ENCODE assay signal across 9 mouse cellular contexts in the genomic region with DNA sequence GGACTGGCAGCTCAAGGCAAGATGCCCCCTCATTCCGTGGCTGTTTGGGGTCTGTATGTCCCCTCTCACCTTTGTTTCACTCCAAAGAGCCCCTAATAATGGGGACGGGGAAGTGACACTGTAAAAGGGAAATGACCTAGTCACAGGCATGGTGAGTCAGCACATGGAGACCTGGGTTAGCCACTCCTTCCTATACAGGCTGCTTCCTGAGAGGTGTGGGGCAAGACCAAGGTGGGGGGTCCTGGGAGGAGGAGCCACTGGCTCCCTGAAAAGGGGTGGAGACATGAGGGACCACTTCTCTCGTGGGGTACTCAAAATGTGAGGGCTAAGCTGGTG. TPM values are rescaled to one million over a fixed set of nuclear protein-coding genes. Genes with fewer than 3 reads are reported as not detected.
A peak's percentile ranks its signal among the peaks of the same experiment; 100 is the strongest.
DNase-seq lines count a peak whose midpoint lies in the region; ATAC-seq and TF ChIP-seq lines count a peak whose summit lies in the region.
"Had no signal": no experiment of that assay in that cellular context is flagged by ENCODE, and none has a peak within 500 bp of the region (broad histone marks: within the 10 kb centered on the region; RNA-seq: fewer than 3 reads in every experiment).

No protein-coding gene starts in this region.

- DNase-seq in heart, adult 11 months: no peak
- DNase-seq in Patski (ENCODE audit: low read depth, low spot score): no peak
- no peak for DNase-seq in spleen, adult 18-20 months
- no peak for DNase-seq in gastrocnemius, postnatal 10 days
- DNase-seq in frontal cortex, postnatal 36 days (ENCODE audit: low spot score in 2 of 2): no peak

- in situ Hi-C loops in Patski (cut with MboI; ENCODE audit: low pct_unique_long_range_greater_than_20kb): loop anchor here (5.0 kb wide), 1 partner anchor 33 kb away; no protein-coding TSS in a partner anchor

- H3K9ac ChIP-seq in heart, embryonic 12.5 days: peak overlapping the region; percentile 63
- no peak overlapping the region for H3K9ac ChIP-seq in hindbrain, embryonic 15.5 days
- H3K9ac ChIP-seq in midbrain, embryonic 13.5 days (replicated peaks): peak overlapping the region; percentile 5; the same call in 1 of the 2 replicates

- peaks cover 10% of the 10 kb centered on the region for H3K27me3 ChIP-seq in heart, embryonic 12.5 days (replicated peaks)
- no peaks in the 10 kb centered on the region for H3K27me3 ChIP-seq in Patski
- H3K27me3 ChIP-seq in hindbrain, embryonic 15.5 days: no peaks in the 10 kb centered on the region
- no peaks in the 10 kb centered on the region; the same call in 1 of the 2 replicates for H3K27me3 ChIP-seq in midbrain, embryonic 13.5 days

- H3K4me3 ChIP-seq in heart, embryonic 12.5 days: peak overlapping the region; percentile 20
- no peak overlapping the region for H3K4me3 ChIP-seq in hindbrain, embryonic 15.5 days
- H3K4me3 ChIP-seq in midbrain, embryonic 13.5 days (replicated peaks): no peak overlapping the region
- H3K4me3 ChIP-seq: erythroblast, embryonic 14.5 days had no signal

- H3K9me3 ChIP-seq in heart, embryonic 12.5 days (replicated peaks): no peaks in the 10 kb centered on the region
- no peaks in the 10 kb centered on the region for H3K9me3 ChIP-seq in hindbrain, embryonic 15.5 days
- H3K9me3 ChIP-seq in midbrain, embryonic 13.5 days: no peaks in the 10 kb centered on the region

- peak; percentile 44 for ATAC-seq in heart, embryonic 12.5 days (ENCODE audit: insufficient number of reproducible peaks, low FRiP score)
- ATAC-seq in Patski: peak; percentile 26
- no peak for ATAC-seq in hindbrain, embryonic 15.5 days (ENCODE audit: low FRiP score, low read depth)
- ATAC-seq in midbrain, embryonic 13.5 days: no peak

- H3K4me1 ChIP-seq in heart, embryonic 12.5 days (replicated peaks): peaks cover 38% of the 10 kb centered on the region
- peaks cover 30% of the 10 kb centered on the region for H3K4me1 ChIP-seq in hindbrain, embryonic 15.5 days (replicated peaks)
- peaks cover 31% of the 10 kb centered on the region for H3K4me1 ChIP-seq in midbrain, embryonic 13.5 days (replicated peaks)

- no peak for TF ChIP-seq CTCF in Patski (IDR thresholded peaks at IDR 0.05)

- H3K27ac ChIP-seq in heart, embryonic 12.5 days (ENCODE audit: poor library complexity, severe bottlenecking): peak overlapping the region; percentile 98
- peak overlapping the region; percentile 47; the same call in 1 of the 2 replicates for H3K27ac ChIP-seq in hindbrain, embryonic 15.5 days (replicated peaks)
- H3K27ac ChIP-seq in midbrain, embryonic 13.5 days: peak overlapping the region; percentile 80

- CTCF ChIA-PET in Patski (lab: Charles Lee): no interaction called here

- 21% methylated on average over 3 of the region's 3 CpGs for WGBS in heart, embryonic 12.5 days
- 38% methylated on average over 3 of the region's 3 CpGs for WGBS in hindbrain, embryonic 15.5 days
- 33% methylated on average over 3 of the region's 3 CpGs for WGBS in midbrain, embryonic 13.5 days

- peaks cover 52% of the 10 kb centered on the region for H3K36me3 ChIP-seq in heart, embryonic 12.5 days
- H3K36me3 ChIP-seq in hindbrain, embryonic 15.5 days: peaks cover 22% of the 10 kb centered on the region
- peaks cover 50% of the 10 kb centered on the region for H3K36me3 ChIP-seq in midbrain, embryonic 13.5 days

- POLR2A ChIA-PET in Patski (lab: Charles Lee): interaction anchor here (0.5 kb wide), 1 partner anchor 15 kb away, joined by 3 read pairs; no protein-coding TSS in a partner anchor

- H3K4me2 ChIP-seq in heart, embryonic 12.5 days: peak overlapping the region; percentile 86
- H3K4me2 ChIP-seq in hindbrain, embryonic 15.5 days: no peak overlapping the region; the same call in 1 of the 2 replicates
- peak overlapping the region; percentile 95 for H3K4me2 ChIP-seq in midbrain, embryonic 13.5 days (replicated peaks)

RNA-seq across cellular contexts. Expression of gene Pdlim7, which starts 3.2 kb away (rescaled TPM):
- 427 and 428 TPM in 2 replicates for polyA plus RNA-seq in heart, embryonic 12.5 days (2016; fragmentation: Nextera tagmentation; extraction: Ambion mirVana)
- 129 TPM for polyA plus RNA-seq in Patski (2021)
- 158 and 171 TPM in 2 replicates for polyA plus RNA-seq in hindbrain, embryonic 15.5 days (2015; fragmentation: Nextera tagmentation; extraction: Ambion mirVana)
- polyA plus RNA-seq in midbrain, embryonic 13.5 days (2015; fragmentation: Nextera tagmentation; extraction: Ambion mirVana): 145 and 159 TPM in 2 replicates
- 100 to 1,000 TPM; 458 to 513 TPM for total RNA-seq in gastrocnemius, postnatal 10 days (2021)

RNA-seq across cellular contexts. Expression of gene Dok3, which starts 18.8 kb away (rescaled TPM):
- 1.4 and 1.7 TPM in 2 replicates for polyA plus RNA-seq in heart, embryonic 12.5 days (2016; fragmentation: Nextera tagmentation; extraction: Ambion mirVana)
- polyA plus RNA-seq in Patski (2021): 1.5 TPM
- polyA plus RNA-seq in hindbrain, embryonic 15.5 days (2015; fragmentation: Nextera tagmentation; extraction: Ambion mirVana): 5.2 and 5.3 TPM in 2 replicates
- polyA plus RNA-seq in midbrain, embryonic 13.5 days (2015; fragmentation: Nextera tagmentation; extraction: Ambion mirVana): 4.3 and 4.7 TPM in 2 replicates
- total RNA-seq in gastrocnemius, postnatal 10 days (2021): 1 to 10 TPM; 2.0 to 4.0 TPM

RNA-seq across cellular contexts. Expression of gene Dbn1, which starts 22.4 kb away (rescaled TPM):
- 101 TPM in 2 replicates for polyA plus RNA-seq in heart, embryonic 12.5 days (2016; fragmentation: Nextera tagmentation; extraction: Ambion mirVana)
- polyA plus RNA-seq in Patski (2021): 158 TPM
- 498 and 572 TPM in 2 replicates for polyA plus RNA-seq in hindbrain, embryonic 15.5 days (2015; fragmentation: Nextera tagmentation; extraction: Ambion mirVana)
- polyA plus RNA-seq in midbrain, embryonic 13.5 days (2015; fragmentation: Nextera tagmentation; extraction: Ambion mirVana): 655 and 674 TPM in 2 replicates
- 10 to 100 TPM; 52.6 to 71.2 TPM for total RNA-seq in gastrocnemius, postnatal 10 days (2021)

RNA-seq across cellular contexts. Expression of gene Ddx41, which starts 26.2 kb away (rescaled TPM):
- 30.8 and 34.8 TPM in 2 replicates for polyA plus RNA-seq in heart, embryonic 12.5 days (2016; fragmentation: Nextera tagmentation; extraction: Ambion mirVana)
- 73.0 TPM for polyA plus RNA-seq in Patski (2021)
- 54.5 and 58.8 TPM in 2 replicates for polyA plus RNA-seq in hindbrain, embryonic 15.5 days (2015; fragmentation: Nextera tagmentation; extraction: Ambion mirVana)
- 60.2 and 66.6 TPM in 2 replicates for polyA plus RNA-seq in midbrain, embryonic 13.5 days (2015; fragmentation: Nextera tagmentation; extraction: Ambion mirVana)
- total RNA-seq in gastrocnemius, postnatal 10 days (2021): 10 to 100 TPM; 12.7 to 13.7 TPM

RNA-seq across cellular contexts. Expression of gene Prr7, which starts 46.2 kb away (rescaled TPM):
- 0.41 TPM in 1 of 2 replicates, not detected in the other for polyA plus RNA-seq in heart, embryonic 12.5 days (2016; fragmentation: Nextera tagmentation; extraction: Ambion mirVana)
- 11.7 TPM for polyA plus RNA-seq in Patski (2021)
- 4.6 and 5.1 TPM in 2 replicates for polyA plus RNA-seq in hindbrain, embryonic 15.5 days (2015; fragmentation: Nextera tagmentation; extraction: Ambion mirVana)
- 2.3 and 2.8 TPM in 2 replicates for polyA plus RNA-seq in midbrain, embryonic 13.5 days (2015; fragmentation: Nextera tagmentation; extraction: Ambion mirVana)
- total RNA-seq in gastrocnemius, postnatal 10 days (2021): 1 to 10 TPM; 2.1 to 2.5 TPM

Comparison
In these comparisons a context has a peak if more than half of its experiments do, and no peak if none do; other contexts are left out.
1. ATAC-seq: peak in heart, embryonic 12.5 days (single experiment) and Patski (single experiment); none in hindbrain, embryonic 15.5 days (single experiment) and midbrain, embryonic 13.5 days (single experiment).
2. H3K27ac ChIP-seq: peak in every context shown above with its lines; median percentile 98 in heart, embryonic 12.5 days; 80 in midbrain, embryonic 13.5 days; 47 in hindbrain, embryonic 15.5 days.